Mouse (Mus musculus) kidney, adult 11 months (tissue): ENCODE results near the gene Serinc2.

ENCODE experiments used
- DNase-seq: peaks from one replicate; pipeline ENCODE4 v3.0.0; 2022

Gene Serinc2

GRCm38 (mm10) chr4:130296243-130296965 lies 17.4 kb upstream of the Serinc2 start:
- DNase-seq = no peak

- no peak for DNase-seq
Observed at GRCm38 (mm10) chr4:130295047-130295745, 16.2 kb upstream of the Serinc2 start.

DNA sequence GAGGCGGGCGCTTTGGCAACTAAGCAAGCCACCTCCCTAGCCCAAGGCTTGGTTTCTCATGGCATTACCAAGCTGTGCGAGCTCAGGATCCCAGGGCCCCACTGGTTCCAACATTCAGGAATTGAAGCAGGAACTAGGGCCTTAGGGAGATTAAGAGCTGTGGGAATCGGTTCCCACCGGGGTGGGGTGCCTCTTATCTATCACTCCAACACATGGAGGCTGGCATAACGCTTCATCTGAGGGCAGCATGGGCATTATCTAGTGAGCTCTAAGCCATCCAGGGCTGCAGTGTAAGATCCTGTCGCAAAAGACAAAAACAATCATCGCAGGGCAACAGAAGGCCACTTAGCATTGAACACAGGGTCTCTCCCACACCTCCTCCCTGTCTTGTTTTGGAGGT lies 15.5 kb upstream of the Serinc2 start:
- DNase-seq = no peak

DNA sequence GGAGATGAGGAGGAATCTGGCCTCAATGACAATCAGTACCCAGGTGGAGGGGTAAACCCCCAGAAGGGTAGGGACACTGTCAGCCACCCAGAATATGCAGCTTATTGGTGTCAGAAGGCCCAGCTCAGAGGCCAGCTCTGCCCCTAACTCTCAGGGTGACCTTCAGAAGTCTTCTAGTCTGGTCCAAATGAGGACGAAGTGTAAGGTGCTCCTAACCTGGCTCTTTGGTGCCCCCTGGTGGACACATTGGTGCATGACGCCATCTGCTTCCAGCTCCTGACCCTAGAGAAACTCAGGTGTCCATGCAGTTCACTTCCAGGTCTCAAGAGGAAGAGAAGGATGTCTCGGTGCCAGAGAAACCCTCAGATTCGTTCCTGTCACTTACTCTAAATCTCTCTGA lies 13.3 kb upstream of the Serinc2 start:
- DNase-seq = peak; percentile 79

DNA sequence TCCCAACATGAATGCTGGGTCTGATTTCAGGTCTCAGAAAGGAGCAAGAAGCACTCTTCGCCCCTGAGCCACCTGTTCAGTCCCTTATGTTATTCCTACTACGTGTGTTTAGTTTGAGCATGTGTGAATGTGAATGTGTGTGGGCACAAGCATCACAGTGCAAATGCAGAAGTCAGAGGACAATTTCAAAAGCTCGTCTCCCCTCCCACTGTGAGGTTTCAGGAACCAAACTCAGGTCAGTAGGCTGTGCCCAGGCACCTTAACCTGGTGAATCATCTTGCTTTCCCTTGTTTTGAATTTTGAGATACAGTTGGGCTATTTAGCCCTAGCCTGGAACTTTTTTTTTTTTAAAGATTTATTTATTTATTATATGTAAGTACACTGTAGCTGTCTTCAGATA lies 10.8 kb upstream of the Serinc2 start:
- no peak for DNase-seq

DNA sequence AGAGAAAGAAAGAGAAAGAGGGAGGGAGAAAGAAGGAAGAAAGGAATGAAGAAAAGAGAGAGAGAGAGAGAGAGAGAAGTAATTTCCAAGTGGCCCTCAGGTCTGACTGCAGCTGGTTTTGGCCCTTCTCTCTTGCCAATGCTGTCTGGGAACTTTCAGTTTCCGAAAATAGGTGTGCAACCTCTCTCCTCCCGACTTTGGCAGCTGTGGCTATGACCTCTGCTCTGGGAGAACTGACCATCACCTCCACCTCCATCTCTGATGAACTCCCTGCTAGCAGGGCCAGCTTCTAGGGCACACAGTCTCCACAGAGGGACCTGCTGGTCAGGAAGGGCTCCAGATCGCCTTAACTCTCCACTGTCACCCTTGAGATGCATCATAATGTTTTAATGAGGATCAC lies 7.5 kb upstream of the Serinc2 start:
- DNase-seq = no peak

- no peak for DNase-seq
Observed at GRCm38 (mm10) chr4:130283826-130284225, 4.8 kb upstream of the Serinc2 start.

GRCm38 (mm10) chr4:130282856-130283255 lies 3.9 kb upstream of the Serinc2 start:
- DNase-seq = no peak

- DNase-seq = no peak
Observed at GRCm38 (mm10) chr4:130276573-130277176, 2.3 kb downstream of the Serinc2 start.

DNA sequence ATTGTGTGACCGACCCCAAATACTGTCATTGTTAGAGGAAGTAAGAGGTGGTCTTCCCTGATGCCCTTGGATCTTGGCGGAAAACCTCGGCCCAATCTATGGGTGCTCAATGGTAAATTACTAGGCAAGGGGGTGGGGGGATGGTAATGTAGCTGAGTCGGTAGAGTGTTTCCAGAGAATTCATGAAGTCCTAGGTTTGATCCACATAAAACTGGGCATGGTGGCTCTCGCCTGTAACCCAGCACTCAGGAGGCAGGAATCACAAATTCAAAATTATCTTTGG lies 3.2 kb downstream of the Serinc2 start:
- DNase-seq = no peak

DNA sequence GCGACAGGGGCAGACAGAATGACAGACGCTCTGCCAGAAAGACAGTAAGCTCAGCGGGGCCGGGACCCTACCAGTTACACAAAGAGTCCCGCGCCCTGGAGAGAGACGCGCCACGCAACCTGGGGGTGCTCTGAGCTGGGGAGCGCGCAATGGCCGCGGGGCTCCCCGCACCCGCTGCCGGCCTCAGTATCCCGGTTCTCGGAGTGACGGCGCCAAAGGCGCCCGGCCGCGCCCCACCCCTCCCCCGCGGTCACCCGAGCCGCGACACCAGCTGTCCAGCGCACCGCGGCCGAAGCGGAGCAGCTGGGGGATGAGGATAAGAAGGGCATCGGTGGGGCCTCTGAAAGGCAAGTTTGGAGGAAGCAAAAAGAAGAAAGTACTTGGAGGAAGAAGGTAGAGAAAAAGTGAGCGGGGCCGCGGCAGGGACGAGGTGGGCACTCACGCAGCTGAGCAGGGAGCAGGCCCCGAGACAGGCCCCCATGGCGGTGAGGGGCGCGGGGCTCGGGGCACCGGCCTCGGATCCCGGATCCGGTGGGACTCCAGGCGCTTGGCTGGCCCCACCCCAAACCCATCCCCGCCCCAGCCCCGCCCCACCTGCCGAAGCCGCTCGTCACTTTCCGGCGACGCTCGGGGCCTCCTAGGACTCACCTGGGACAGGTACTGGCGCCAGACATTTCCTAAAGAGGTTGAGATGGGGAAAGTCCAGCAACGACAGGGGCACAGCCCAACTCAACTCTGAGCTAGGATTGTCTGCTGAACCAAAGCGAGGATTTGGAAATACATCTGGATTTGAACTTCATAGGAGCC lies 3.8 kb downstream of the Serinc2 start:
- DNase-seq = peak; percentile 37

DNA sequence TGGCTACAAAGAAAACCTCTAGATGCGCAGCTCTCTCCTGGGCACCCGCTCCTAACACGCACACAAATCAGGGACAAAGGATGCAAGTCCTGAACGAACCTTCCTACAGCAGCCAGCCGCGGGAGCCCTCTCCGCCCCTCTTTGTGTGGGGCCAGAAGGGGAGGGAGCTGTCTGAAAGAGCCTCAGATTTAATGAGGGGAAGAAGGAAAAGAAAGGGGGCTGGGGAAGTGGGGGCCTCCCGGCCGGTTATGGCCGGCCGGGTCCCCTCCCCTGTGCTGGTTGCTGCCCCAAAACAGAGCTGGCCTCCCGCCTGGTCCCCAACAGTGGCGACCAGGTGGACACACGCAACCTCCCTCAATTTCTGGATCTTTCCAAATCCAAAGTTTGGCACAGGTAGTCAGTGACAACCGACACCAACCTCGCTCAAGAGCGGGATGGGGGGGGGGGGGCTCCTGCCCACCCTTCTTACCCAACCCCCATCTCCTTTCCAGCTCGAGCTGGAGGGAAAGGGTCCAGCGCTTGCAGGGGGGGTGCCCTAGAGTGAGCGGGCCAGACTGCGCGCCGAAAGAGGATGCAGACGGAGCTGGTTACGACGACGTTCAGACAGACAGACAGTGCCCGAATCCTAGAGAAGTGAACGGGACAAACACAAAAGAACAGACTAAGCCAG lies 4.5 kb downstream of the Serinc2 start:
- DNase-seq = no peak

GRCm38 (mm10) chr4:130273698-130274345 lies 5.2 kb downstream of the Serinc2 start:
- DNase-seq = no peak

- no peak for DNase-seq
Observed at GRCm38 (mm10) chr4:130270611-130271347, 8.2 kb downstream of the Serinc2 start.

DNA sequence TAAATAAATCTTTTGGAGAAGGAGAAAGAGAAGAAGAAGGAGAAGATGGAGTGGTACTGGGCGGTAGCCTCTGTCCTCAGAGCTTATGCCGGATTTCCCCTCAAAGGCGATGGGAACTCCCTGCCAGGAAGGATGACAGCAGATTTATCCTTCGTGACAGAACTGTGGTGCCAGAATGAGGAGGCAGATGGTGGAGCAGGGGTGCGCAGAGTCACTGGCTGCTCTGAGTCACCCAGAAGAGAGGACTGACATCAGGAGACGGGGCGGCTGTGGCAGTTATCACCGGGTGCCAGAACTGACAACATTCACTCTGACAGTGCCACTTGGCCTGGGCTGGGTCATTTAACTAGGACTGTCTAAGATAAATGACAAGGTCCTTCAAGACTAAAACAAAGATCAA lies 8.9 kb downstream of the Serinc2 start:
- DNase-seq = no peak

DNA sequence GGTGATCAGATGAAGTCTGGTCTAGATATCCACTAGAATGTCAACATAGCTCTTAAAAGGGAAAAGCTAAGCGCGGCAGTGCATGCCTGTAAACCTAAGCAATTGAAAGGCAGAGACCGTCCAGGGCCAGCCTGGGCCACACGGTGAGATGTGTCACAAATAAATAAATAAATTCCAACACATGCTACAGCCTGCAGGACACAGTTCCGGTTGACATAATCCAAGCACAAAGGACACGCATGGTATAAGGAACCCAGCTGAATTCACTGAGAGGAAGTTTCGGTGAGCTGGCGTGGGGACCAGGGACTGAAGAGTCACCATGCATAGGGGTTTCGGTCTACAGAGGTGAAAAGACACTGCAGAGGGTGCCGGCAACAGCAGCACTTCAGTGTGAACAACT lies 10.3 kb downstream of the Serinc2 start:
- no peak for DNase-seq

GRCm38 (mm10) chr4:130267069-130267468 lies 11.9 kb downstream of the Serinc2 start:
- peak; percentile 78 for DNase-seq

- DNase-seq = no peak
Observed at GRCm38 (mm10) chr4:130266601-130267000, 12.4 kb downstream of the Serinc2 start.

DNA sequence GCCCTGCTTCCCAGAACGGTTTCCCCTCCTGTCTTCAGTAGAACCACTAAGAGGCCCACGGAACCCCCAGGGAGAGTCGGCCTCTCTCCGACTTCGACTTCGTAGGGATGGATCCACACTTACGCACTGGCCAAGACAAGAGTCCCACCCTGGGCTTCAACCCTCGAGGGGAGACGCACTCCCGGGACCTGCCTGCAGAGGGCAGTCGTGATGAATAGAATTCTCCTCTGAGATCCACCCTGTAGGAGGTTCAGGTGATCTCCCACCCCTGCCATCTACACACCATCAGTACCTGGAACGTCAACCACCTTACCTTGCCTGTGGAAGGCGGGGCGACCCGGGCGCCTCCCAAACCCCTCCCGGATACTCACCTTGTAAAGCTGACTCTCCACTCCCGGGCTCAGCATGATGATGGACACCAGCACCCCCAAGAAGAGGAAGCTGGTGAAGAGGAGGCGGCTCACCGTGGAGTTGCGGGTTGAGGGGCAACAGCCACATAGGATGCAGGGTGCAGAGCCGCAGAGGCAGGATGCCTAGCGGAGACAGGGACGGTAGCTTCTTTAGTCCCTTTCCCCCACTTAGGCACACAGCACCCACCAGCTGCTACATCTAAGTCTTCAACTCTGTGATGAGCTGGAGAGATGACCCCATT lies 14.2 kb downstream of the Serinc2 start:
- DNase-seq = peak; percentile 51

DNA sequence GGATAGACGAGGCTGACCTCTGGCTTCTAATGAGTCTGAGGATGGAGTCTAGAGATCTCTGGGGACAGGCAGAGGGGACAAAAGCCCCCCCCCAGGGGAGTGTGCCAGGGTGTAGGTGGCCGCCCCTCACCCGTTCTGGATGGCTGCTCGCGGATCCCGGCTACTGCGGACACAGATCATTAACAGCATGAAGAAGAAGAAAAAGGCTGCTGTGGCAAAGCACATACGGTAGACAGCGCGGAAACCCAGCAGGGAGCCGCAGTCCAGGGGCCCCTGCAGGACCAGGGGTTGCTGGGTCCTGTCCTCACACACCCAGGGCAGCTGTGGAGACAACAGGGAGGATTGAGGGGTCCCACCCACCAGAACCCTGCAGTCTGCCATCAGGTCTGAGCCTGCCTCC lies 14.9 kb downstream of the Serinc2 start:
- DNase-seq = no peak

GRCm38 (mm10) chr4:130260406-130260805 lies 18.6 kb downstream of the Serinc2 start:
- DNase-seq = no peak
